Mouse (Mus musculus) NIH3T3 (cell line): ENCODE measurements around the gene Dlx6.

ENCODE experiments used
- DNase-seq: peaks from one replicate; pipeline ENCODE4 v3.0.0-alpha.2; 2012; ENCODE audit warnings: low read depth

The Dlx6 gene

GRCm38 (mm10) chr6:6863160-6863870, at the start of gene Dlx6:
Dlx6 (plus strand) TSS chr6:6863334.
- no peak for DNase-seq

GRCm38 (mm10) chr6:6816821-6817220, 46.3 kb upstream of the Dlx6 start:
- DNase-seq: no peak

- no peak for DNase-seq
These were observed 44.9 kb upstream of the Dlx6 start for GRCm38 (mm10) chr6:6818036-6818788.

GRCm38 (mm10) chr6:6819134-6819533, 44.0 kb upstream of the Dlx6 start:
- DNase-seq: no peak

GRCm38 (mm10) chr6:6825313-6825712, 37.8 kb upstream of the Dlx6 start:
- no peak for DNase-seq

GRCm38 (mm10) chr6:6826861-6827260, 36.3 kb upstream of the Dlx6 start:
- DNase-seq: no peak

- DNase-seq: peak; percentile 35
These were observed 32.7 kb upstream of the Dlx6 start for GRCm38 (mm10) chr6:6830446-6830845.

GRCm38 (mm10) chr6:6833301-6833700, 29.8 kb upstream of the Dlx6 start:
- peak; percentile 11 for DNase-seq

- DNase-seq: no peak
These were observed 14.6 kb upstream of the Dlx6 start for GRCm38 (mm10) chr6:6848541-6848940.

- no peak for DNase-seq
These were observed 13.4 kb upstream of the Dlx6 start for GRCm38 (mm10) chr6:6849744-6850143.

GRCm38 (mm10) chr6:6850324-6851060, 12.6 kb upstream of the Dlx6 start:
- no peak for DNase-seq

- DNase-seq: no peak
These were observed 12.0 kb upstream of the Dlx6 start for GRCm38 (mm10) chr6:6851166-6851565.

GRCm38 (mm10) chr6:6852944-6853343, 10.2 kb upstream of the Dlx6 start:
- no peak for DNase-seq

GRCm38 (mm10) chr6:6854176-6854575, 9.0 kb upstream of the Dlx6 start:
- no peak for DNase-seq

GRCm38 (mm10) chr6:6854902-6855745, 8.0 kb upstream of the Dlx6 start:
- no peak for DNase-seq

GRCm38 (mm10) chr6:6855746-6856185, 7.4 kb upstream of the Dlx6 start:
- DNase-seq: no peak

GRCm38 (mm10) chr6:6856316-6856715, 6.8 kb upstream of the Dlx6 start:
- DNase-seq: no peak

GRCm38 (mm10) chr6:6856881-6857280, 6.3 kb upstream of the Dlx6 start:
- no peak for DNase-seq

GRCm38 (mm10) chr6:6857766-6858165, 5.4 kb upstream of the Dlx6 start:
- no peak for DNase-seq

GRCm38 (mm10) chr6:6858571-6858970, 4.6 kb upstream of the Dlx6 start:
- DNase-seq: no peak

GRCm38 (mm10) chr6:6859111-6859949, 3.8 kb upstream of the Dlx6 start:
- no peak for DNase-seq
